Comparison of ENCODE assay signal across 23 mouse cellular contexts in genomic region chr5:3873485-3873884, GRCm38 (mm10). TPM values are rescaled to one million over a fixed set of nuclear protein-coding genes. Genes with fewer than 3 reads are reported as not detected.
DNase-seq lines count a peak whose midpoint lies in the region; TF ChIP-seq lines count a peak whose summit lies in the region.
"Had no signal": no experiment of that assay in that cellular context is flagged by ENCODE, and none has a peak within 500 bp of the region (broad histone marks: within the 10 kb centered on the region; RNA-seq: fewer than 3 reads in every experiment).

No protein-coding gene starts in this region.

- no peaks in the 10 kb centered on the region for H3K36me3 ChIP-seq in MEL (ENCODE audit: control insufficient read depth in 1 of 2, insufficient read depth in 2 of 2, low read length in 2 of 2)
- H3K36me3 ChIP-seq: embryonic facial prominence, embryonic 13.5 days; forebrain, embryonic 15.5 days; G1E; heart, embryonic 12.5 days; hindbrain, embryonic 15.5 days had no signal

- H3K9ac ChIP-seq in MEL (ENCODE audit: control insufficient read depth, low read depth, low read length, poor library complexity, severe bottlenecking): no peak overlapping the region
- H3K9ac ChIP-seq: embryonic facial prominence, embryonic 13.5 days; forebrain, embryonic 15.5 days; heart, embryonic 12.5 days; hindbrain, embryonic 15.5 days had no signal

- H3K27me3 ChIP-seq in MEL (ENCODE audit: control insufficient read depth in 1 of 2, insufficient read depth in 2 of 2, low read length in 2 of 2): no peaks in the 10 kb centered on the region; a peak in 1 of 4 replicates
- H3K27me3 ChIP-seq: embryonic facial prominence, embryonic 13.5 days; forebrain, embryonic 15.5 days; heart, embryonic 12.5 days; hindbrain, embryonic 15.5 days had no signal

- H3K9me3 ChIP-seq in MEL (replicated peaks; ENCODE audit: insufficient read depth, low read length): no peaks in the 10 kb centered on the region
- H3K9me3 ChIP-seq: embryonic facial prominence, embryonic 13.5 days; forebrain, embryonic 15.5 days; G1E; heart, embryonic 12.5 days; hindbrain, embryonic 15.5 days had no signal

- H3K4me3 ChIP-seq in MEL (ENCODE audit: control insufficient read depth in 1 of 2, insufficient read depth in 1 of 2, low read depth in 2 of 2, low read length in 2 of 2): no peak overlapping the region
- H3K4me3 ChIP-seq: embryonic facial prominence, embryonic 13.5 days; forebrain, embryonic 15.5 days; heart, adult 2 months; heart, embryonic 12.5 days; hindbrain, embryonic 15.5 days had no signal

- intact Hi-C loops in gastrocnemius, postnatal 14 days (cut with DNase I; ENCODE audit: low total_unique reads): no loop called here
- intact Hi-C loops in heart, postnatal 25 days (cut with DNase I): no loop called here
- intact Hi-C loops in left cerebral cortex, postnatal 10 days (cut with DNase I): no loop called here

- no peak for TF ChIP-seq RAD21 in MEL (IDR thresholded peaks at IDR 0.05; ENCODE audit: low read depth, low read length)

- TF ChIP-seq CTCF in MEL (IDR thresholded peaks at IDR 0.05 in 2 of 3, conservative IDR thresholded peaks at IDR 0.05 in 1 of 3; ENCODE audit: control insufficient read depth in 1 of 3, insufficient read depth in 1 of 3, low read depth in 2 of 3, low read length in 3 of 3, poor library complexity in 1 of 3, severe bottlenecking in 1 of 3): no peak

- TF ChIP-seq POLR2A in MEL (IDR thresholded peaks at IDR 0.05; ENCODE audit: control insufficient read depth in 1 of 2, insufficient read depth in 1 of 2, low read depth in 1 of 2, low read length in 2 of 2, poor library complexity in 1 of 2): no peak

- no peak for TF ChIP-seq EP300 in MEL (IDR thresholded peaks at IDR 0.05; ENCODE audit: low read depth in 1 of 2, low read length in 2 of 2)

- no peaks in the 10 kb centered on the region for H3K4me1 ChIP-seq in MEL (ENCODE audit: control insufficient read depth in 1 of 2, insufficient read depth in 2 of 2, low read length in 2 of 2)
- H3K4me1 ChIP-seq: embryonic facial prominence, embryonic 13.5 days; forebrain, embryonic 15.5 days; hindbrain, embryonic 15.5 days had no signal

- DNase-seq in 3134 (ENCODE audit: extremely low read depth, insufficient read length, low spot score): peak; percentile 28
- DNase-seq in 3T3-L1 (ENCODE audit: low read depth, low spot score): peak; percentile 68
- peak; percentile 7 for DNase-seq in MEL (ENCODE audit: low read depth, low spot score)
- DNase-seq in brain, adult 2 months (ENCODE audit: low read depth, low spot score): peak; percentile 62
- DNase-seq in gastrocnemius, postnatal 14 days: no peak
- DNase-seq in embryo, embryonic 10 days (ENCODE audit: low spot score): no peak
- DNase-seq in heart, postnatal 25 days (ENCODE audit: low spot score): no peak
- DNase-seq in left cerebral cortex, postnatal 10 days (ENCODE audit: extremely low spot score in 1 of 2, low spot score in 2 of 2): no peak
- DNase-seq: adrenal gland, adult 8-10 months; adrenal gland, postnatal 36 days; cerebellum, adult 11-12 months; cerebellum, adult 9-10 months; cerebellum, postnatal 25 days; gastrocnemius, postnatal 10 days; heart, adult 2 months; heart, postnatal 36 days had no signal

- H3K79me2 ChIP-seq in MEL (ENCODE audit: control insufficient read depth, insufficient read depth, low read length, poor library complexity): no peaks in the 10 kb centered on the region

- H3K27ac ChIP-seq in MEL (ENCODE audit: control insufficient read depth, low read depth, low read length): no peak overlapping the region
- H3K27ac ChIP-seq: embryonic facial prominence, embryonic 13.5 days; forebrain, embryonic 15.5 days; heart, adult 2 months; hindbrain, embryonic 15.5 days had no signal

TF ChIP-seq in MEL, 35 proteins besides CTCF, POLR2A, EP300 and RAD21:
- TF ChIP-seq TAL1 (IDR thresholded peaks at IDR 0.05; ENCODE audit: low read length) (no peak), ETS1 (IDR thresholded peaks at IDR 0.05; ENCODE audit: low read depth, low read length) (no peak), UBTF (IDR thresholded peaks at IDR 0.05; ENCODE audit: borderline replicate concordance, insufficient read depth, low read depth, low read length) (no peak), POLR2AphosphoS5 (IDR thresholded peaks at IDR 0.05; ENCODE audit: borderline replicate concordance, low read depth, low read length) (no peak), POLR2AphosphoS2 (IDR thresholded peaks at IDR 0.05; ENCODE audit: low read length) (no peak), KAT2A (conservative IDR thresholded peaks at IDR 0.05; ENCODE audit: low read depth, low read length) (no peak), ZKSCAN1 (IDR thresholded peaks at IDR 0.05; ENCODE audit: low read depth, low read length) (no peak), HCFC1 (IDR thresholded peaks at IDR 0.05; ENCODE audit: low read depth, low read length) (no peak), MAX (IDR thresholded peaks at IDR 0.05; ENCODE audit: low read length) (no peak), ZC3H11A (IDR thresholded peaks at IDR 0.05; ENCODE audit: low read depth, low read length) (no peak), JUND (IDR thresholded peaks at IDR 0.05; ENCODE audit: low read depth, low read length) (no peak), SMC3 (IDR thresholded peaks at IDR 0.05; ENCODE audit: low read depth, low read length) (no peak), USF1 (IDR thresholded peaks at IDR 0.05; ENCODE audit: low read depth, low read length) (no peak), TBP (IDR thresholded peaks at IDR 0.05; ENCODE audit: low read depth, low read length) (no peak), SIN3A (IDR thresholded peaks at IDR 0.05; ENCODE audit: low read length) (no peak), ZNF384 (IDR thresholded peaks at IDR 0.05; ENCODE audit: low read depth, low read length) (no peak), TCF12 (IDR thresholded peaks at IDR 0.05; ENCODE audit: low read depth, low read length) (no peak)

RNA-seq across cellular contexts. Expression of gene Mterf1a, which starts 20.2 kb away (rescaled TPM):
- 5.4 and 5.5 TPM in 2 replicates for total RNA-seq in MEL (2012; rRNA removed)
- polyA plus RNA-seq in MEL (2012; ENCODE audit: insufficient read depth in 1 of 2, insufficient read length in 2 of 2, low read depth in 1 of 2, low replicate concordance in 2 of 2, missing spikeins in 1 of 2): 1 to 10 TPM in 1 of 2 experiments, not detected in 1; 4.2 TPM
- 1 to 10 TPM; 1.3 to 1.7 TPM for total RNA-seq in gastrocnemius, postnatal 14 days (2021)
- 1 to 10 TPM; 3.3 to 3.8 TPM for total RNA-seq in heart, postnatal 25 days (2021)
- total RNA-seq in left cerebral cortex, postnatal 10 days (2021): 1 to 10 TPM; 7.5 to 10.0 TPM

RNA-seq across cellular contexts. Expression of gene Lrrd1, which starts 28.5 kb away (rescaled TPM):
- 0.04 TPM in 1 of 2 replicates, not detected in the other for total RNA-seq in MEL (2012; rRNA removed)
- under 1 TPM in 1 of 2 experiments, not detected in 1; 0.11 TPM for polyA plus RNA-seq in MEL (2012; ENCODE audit: insufficient read depth in 1 of 2, insufficient read length in 2 of 2, low read depth in 1 of 2, low replicate concordance in 2 of 2, missing spikeins in 1 of 2)
- not detected for total RNA-seq in gastrocnemius, postnatal 14 days (2021)
- total RNA-seq in heart, postnatal 25 days (2021): not detected
- under 1 TPM in 1 of 2 experiments, not detected in 1; 0.21 TPM for total RNA-seq in left cerebral cortex, postnatal 10 days (2021)
- total RNA-seq: gastrocnemius, postnatal 10 days; heart, postnatal 36 days had no signal
- polyA plus RNA-seq: gonadal fat pad, adult 2 months; intestine, postnatal 0 days had no signal

RNA-seq across cellular contexts. Expression of gene Akap9, which starts 54.4 kb away (rescaled TPM):
- 15.9 and 16.0 TPM in 2 replicates for total RNA-seq in MEL (2012; rRNA removed)
- 10 to 100 TPM; 17.3 to 29.3 TPM for polyA plus RNA-seq in MEL (2012; ENCODE audit: insufficient read depth in 1 of 2, insufficient read length in 2 of 2, low read depth in 1 of 2, low replicate concordance in 2 of 2, missing spikeins in 1 of 2)
- 10 to 100 TPM; 33.9 to 40.6 TPM for total RNA-seq in gastrocnemius, postnatal 14 days (2021)
- 10 to 100 TPM; 41.4 to 43.0 TPM for total RNA-seq in heart, postnatal 25 days (2021)
- total RNA-seq in left cerebral cortex, postnatal 10 days (2021): 100 to 1,000 TPM; 107 to 117 TPM

Comparison
In these comparisons a context has a peak if more than half of its experiments do, and no peak if none do; other contexts are left out.
1. DNase-seq: peak in 3134 (single experiment), 3T3-L1 (single experiment), MEL (single experiment) and brain, adult 2 months (single experiment); none in gastrocnemius, postnatal 14 days (single experiment), embryo, embryonic 10 days (single experiment), heart, postnatal 25 days (single experiment) and left cerebral cortex, postnatal 10 days (0 of 2).